Mouse (Mus musculus): ENCODE measurements around the gene Blzf1. TPM values are rescaled to one million over a fixed set of nuclear protein-coding genes. Genes with fewer than 3 reads are reported as not detected.
A peak's percentile ranks its signal among the peaks of the same experiment; 100 is the strongest.

The Blzf1 gene
- polyA plus RNA-seq, 1 experiment: 1.1 TPM

- no peak overlapping the region for H3K27ac ChIP-seq (ENCODE audit: insufficient read depth, low read depth, low read length)
- TF ChIP-seq POLR2A (IDR thresholded peaks at IDR 0.05; ENCODE audit: low read depth, low read length): no peak
- TF ChIP-seq CTCF (IDR thresholded peaks at IDR 0.05; ENCODE audit: extremely low read depth, insufficient read length, insufficient replicate concordance, low read depth, low read length): no peak
These were observed 30.7 kb downstream of the Blzf1 start for GRCm38 (mm10) chr1:164276552-164276951.

GRCm38 (mm10) chr1:164275455-164275954, 31.8 kb downstream of the Blzf1 start, which contains the start of gene Ccdc181:
Gene Ccdc181, plus strand, starts transcription at chr1:164275585.
- H3K36me3 ChIP-seq (ENCODE audit: control insufficient read depth, insufficient read depth, low read length): no peaks in the 10 kb centered on the region; the same call in 1 of the 2 replicates
- H3K27ac ChIP-seq (ENCODE audit: insufficient read depth, low read depth, low read length): no peak within 1 kb of the TSS
- no peaks in the 10 kb centered on the region for H3K27me3 ChIP-seq (ENCODE audit: control insufficient read depth, insufficient read depth, low read length)
- H3K4me3 ChIP-seq (ENCODE audit: low read depth, low read length): peak within 1 kb of the TSS; percentile 72
- no peaks in the 10 kb centered on the region for H3K4me1 ChIP-seq (ENCODE audit: control insufficient read depth, insufficient read depth, insufficient read length, low read length)
- under 1% methylated on average over 31 of the region's 31 CpGs for WGBS
- peak; percentile 54; the same call in 1 of the 2 replicates for TF ChIP-seq POLR2A (IDR thresholded peaks at IDR 0.05; ENCODE audit: low read depth, low read length)
- peak; percentile 10; the same call in 1 of the 2 replicates for TF ChIP-seq CTCF (IDR thresholded peaks at IDR 0.05; ENCODE audit: extremely low read depth, insufficient read length, insufficient replicate concordance, low read depth, low read length)

More at GRCm38 (mm10) chr1:164276552-164276951, 30.7 kb downstream of the Blzf1 start:
- H3K4me1 ChIP-seq (ENCODE audit: control insufficient read depth, insufficient read depth, insufficient read length, low read length): no peaks in the 10 kb centered on the region
- 83% methylated on average over 3 of the region's 3 CpGs for WGBS
- H3K36me3 ChIP-seq (ENCODE audit: control insufficient read depth, insufficient read depth, low read length): no peaks in the 10 kb centered on the region; the same call in 1 of the 2 replicates
- H3K4me3 ChIP-seq (ENCODE audit: low read depth, low read length): no peak overlapping the region
- no peaks in the 10 kb centered on the region for H3K27me3 ChIP-seq (ENCODE audit: control insufficient read depth, insufficient read depth, low read length)

DNA sequence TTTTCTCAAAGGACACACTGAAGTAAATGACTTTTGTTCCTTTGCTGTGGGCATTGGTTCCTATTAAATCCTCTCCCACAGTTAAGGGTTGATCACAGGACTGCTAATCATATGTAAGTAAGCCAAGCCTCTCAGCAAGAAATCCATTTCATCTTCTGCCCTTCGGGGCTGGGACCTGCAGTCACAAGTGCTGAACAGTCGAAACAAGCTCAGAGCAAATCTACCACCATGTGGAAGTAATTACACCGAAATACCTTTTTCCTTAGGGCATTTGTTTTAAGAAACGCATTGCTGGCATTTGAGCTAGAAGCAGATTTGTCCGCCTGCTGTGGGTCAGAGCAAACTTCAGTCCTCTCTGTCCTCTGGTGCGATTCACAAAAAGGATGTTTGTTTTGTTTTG, 33.6 kb downstream of the Blzf1 start:
- TF ChIP-seq CTCF (IDR thresholded peaks at IDR 0.05; ENCODE audit: extremely low read depth, insufficient read length, insufficient replicate concordance, low read depth, low read length) (no peak), POLR2A (IDR thresholded peaks at IDR 0.05; ENCODE audit: low read depth, low read length) (no peak)
- WGBS: 88% methylated on average over 6 of the region's 6 CpGs
- Histone ChIP-seq H3K27ac (ENCODE audit: insufficient read depth, low read depth, low read length) (no peak overlapping the region), H3K4me3 (ENCODE audit: low read depth, low read length) (no peak overlapping the region), H3K36me3 (ENCODE audit: control insufficient read depth, insufficient read depth, low read length) (no peaks in the 10 kb centered on the region), H3K4me1 (ENCODE audit: control insufficient read depth, insufficient read depth, insufficient read length, low read length) (no peaks in the 10 kb centered on the region), H3K27me3 (ENCODE audit: control insufficient read depth, insufficient read depth, low read length) (no peaks in the 10 kb centered on the region)

GRCm38 (mm10) chr1:164270941-164271340, 36.3 kb downstream of the Blzf1 start:
- H3K4me3 ChIP-seq (ENCODE audit: low read depth, low read length): no peak overlapping the region
- TF ChIP-seq CTCF (IDR thresholded peaks at IDR 0.05; ENCODE audit: extremely low read depth, insufficient read length, insufficient replicate concordance, low read depth, low read length): no peak
- TF ChIP-seq POLR2A (IDR thresholded peaks at IDR 0.05; ENCODE audit: low read depth, low read length): no peak
- H3K27ac ChIP-seq (ENCODE audit: insufficient read depth, low read depth, low read length): no peak overlapping the region
- no peaks in the 10 kb centered on the region for H3K27me3 ChIP-seq (ENCODE audit: control insufficient read depth, insufficient read depth, low read length)
- H3K4me1 ChIP-seq (ENCODE audit: control insufficient read depth, insufficient read depth, insufficient read length, low read length): no peaks in the 10 kb centered on the region
- H3K36me3 ChIP-seq (ENCODE audit: control insufficient read depth, insufficient read depth, low read length): no peaks in the 10 kb centered on the region
- WGBS: 95% methylated on average over 7 of the region's 7 CpGs

- 55% methylated on average over 7 of the region's 7 CpGs for WGBS
- H3K4me3 ChIP-seq (ENCODE audit: low read depth, low read length): no peak overlapping the region
- peaks cover 25% of the 10 kb centered on the region for H3K36me3 ChIP-seq (ENCODE audit: control insufficient read depth, insufficient read depth, low read length)
- H3K27me3 ChIP-seq (ENCODE audit: control insufficient read depth, insufficient read depth, low read length): no peaks in the 10 kb centered on the region
- no peak for TF ChIP-seq POLR2A (IDR thresholded peaks at IDR 0.05; ENCODE audit: low read depth, low read length)
- TF ChIP-seq CTCF (IDR thresholded peaks at IDR 0.05; ENCODE audit: extremely low read depth, insufficient read length, insufficient replicate concordance, low read depth, low read length): no peak
- peaks cover 7% of the 10 kb centered on the region for H3K4me1 ChIP-seq (ENCODE audit: control insufficient read depth, insufficient read depth, insufficient read length, low read length)
- no peak overlapping the region for H3K27ac ChIP-seq (ENCODE audit: insufficient read depth, low read depth, low read length)
These were observed 45.7 kb downstream of the Blzf1 start for GRCm38 (mm10) chr1:164261553-164261952.

DNA sequence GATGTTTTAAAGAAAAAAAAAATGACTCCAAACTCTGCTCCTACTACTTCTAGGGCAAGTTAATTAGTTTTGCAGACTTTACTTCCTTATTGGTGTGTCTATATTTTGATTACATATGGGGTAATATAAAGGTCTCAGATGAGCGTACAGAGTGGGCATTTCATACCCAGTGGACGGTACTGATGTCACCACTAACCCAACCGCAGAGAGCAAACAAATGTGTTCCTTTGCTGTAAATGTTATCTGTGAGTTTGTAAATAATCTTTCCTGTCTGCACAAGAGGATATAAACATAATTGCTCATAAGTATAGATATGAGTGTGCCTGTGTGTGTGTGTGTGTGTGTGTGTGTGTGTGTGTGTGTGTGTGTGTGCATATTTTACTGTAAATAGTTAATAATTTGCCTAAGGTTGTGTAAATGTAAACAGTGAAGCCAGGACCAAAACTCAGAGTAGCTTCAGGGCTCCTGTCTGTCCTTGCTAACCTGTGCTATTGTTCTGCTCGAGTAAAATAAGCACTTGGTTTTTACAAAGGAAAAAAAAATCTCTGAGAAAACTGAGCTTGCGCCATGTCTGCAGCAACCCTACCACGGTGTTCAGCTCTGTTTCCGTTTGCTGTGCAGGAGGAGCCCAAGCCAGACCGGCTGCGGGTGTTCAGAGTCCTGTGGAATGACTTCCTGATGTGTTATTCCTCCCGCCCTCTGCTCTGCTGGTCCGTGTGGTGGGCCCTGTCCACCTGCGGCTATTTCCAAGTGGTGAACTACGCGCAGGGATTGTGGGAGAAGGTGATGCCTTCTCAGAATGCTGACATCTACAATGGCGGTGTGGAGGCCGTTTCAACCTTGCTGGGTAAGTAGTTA, 46.9 kb downstream of the Blzf1 start:
- TF ChIP-seq POLR2A (IDR thresholded peaks at IDR 0.05; ENCODE audit: low read depth, low read length) (no peak), CTCF (IDR thresholded peaks at IDR 0.05; ENCODE audit: extremely low read depth, insufficient read length, insufficient replicate concordance, low read depth, low read length) (no peak)
- Histone ChIP-seq H3K27ac (ENCODE audit: insufficient read depth, low read depth, low read length) (peak overlapping the region; percentile 24), H3K4me1 (ENCODE audit: control insufficient read depth, insufficient read depth, insufficient read length, low read length) (peaks cover 7% of the 10 kb centered on the region), H3K36me3 (ENCODE audit: control insufficient read depth, insufficient read depth, low read length) (peaks cover 28% of the 10 kb centered on the region), H3K27me3 (ENCODE audit: control insufficient read depth, insufficient read depth, low read length) (no peaks in the 10 kb centered on the region), H3K4me3 (ENCODE audit: low read depth, low read length) (peak overlapping the region; percentile 9)
- WGBS: 32% methylated on average over 16 of the region's 16 CpGs

GRCm38 (mm10) chr1:164254836-164255235, 52.5 kb downstream of the Blzf1 start:
- no peaks in the 10 kb centered on the region for H3K27me3 ChIP-seq (ENCODE audit: control insufficient read depth, insufficient read depth, low read length)
- peaks cover 6% of the 10 kb centered on the region; the same call in 1 of the 2 replicates for H3K4me1 ChIP-seq (ENCODE audit: control insufficient read depth, insufficient read depth, insufficient read length, low read length)
- H3K4me3 ChIP-seq (ENCODE audit: low read depth, low read length): no peak overlapping the region
- no peak overlapping the region for H3K27ac ChIP-seq (ENCODE audit: insufficient read depth, low read depth, low read length)
- TF ChIP-seq POLR2A (IDR thresholded peaks at IDR 0.05; ENCODE audit: low read depth, low read length) (no peak), CTCF (IDR thresholded peaks at IDR 0.05; ENCODE audit: extremely low read depth, insufficient read length, insufficient replicate concordance, low read depth, low read length) (no peak)
- H3K36me3 ChIP-seq (ENCODE audit: control insufficient read depth, insufficient read depth, low read length): peaks cover 13% of the 10 kb centered on the region
- WGBS: 50% methylated on average over 3 of the region's 3 CpGs
